Mouse (Mus musculus): ENCODE results near the gene Enpp6. TPM values are rescaled to one million over a fixed set of nuclear protein-coding genes. Genes with fewer than 3 reads are reported as not detected.

Gene Enpp6
- polyA plus RNA-seq, 2 experiments, result 0.49 to 1.7 TPM

DNA sequence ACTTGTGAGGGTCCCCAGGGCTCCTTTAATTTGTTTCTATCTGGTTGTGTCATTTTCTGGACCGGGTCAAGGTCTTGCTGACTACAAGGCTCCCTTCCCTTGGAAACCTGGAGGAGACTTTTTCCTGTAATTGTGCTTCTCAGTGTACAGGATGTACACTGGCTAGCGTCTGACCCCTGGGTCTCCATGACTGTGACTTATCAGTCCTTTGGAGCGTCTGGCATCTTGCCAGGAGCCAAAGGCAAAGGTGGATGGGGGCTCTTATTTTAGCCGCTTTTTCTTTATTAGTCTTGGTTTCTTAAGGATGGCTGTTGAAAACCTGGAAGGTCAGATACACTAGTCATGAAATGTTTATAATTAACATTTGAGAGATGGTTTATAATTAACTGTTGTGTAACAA lies 3.9 kb upstream of the Enpp6 start:
- Histone ChIP-seq H3K9me3 (ENCODE audit: control insufficient read depth, low read length) (no peaks in the 10 kb centered on the region), H3K27me3 (ENCODE audit: control insufficient read depth, insufficient read depth, low read length) (no peaks in the 10 kb centered on the region), H3K4me2 (replicated peaks; ENCODE audit: low read depth, low read length, severe bottlenecking) (no peak overlapping the region), H3K4me3 (replicated peaks; ENCODE audit: low read length) (no peak overlapping the region), H3K36me3 (ENCODE audit: control insufficient read depth, insufficient read depth, low read length) (no peaks in the 10 kb centered on the region), H3K9ac (ENCODE audit: low read depth, low read length, severe bottlenecking) (no peak overlapping the region), H3K4me1 (ENCODE audit: control insufficient read depth, insufficient read depth, low read length) (no peaks in the 10 kb centered on the region), H3K27ac (replicated peaks; ENCODE audit: low read depth, low read length) (no peak overlapping the region)
- no peak for TF ChIP-seq POLR2A (IDR thresholded peaks at IDR 0.05; ENCODE audit: borderline replicate concordance, extremely low read depth, insufficient read depth, insufficient read length)
- DNase-seq (ENCODE audit: low spot score) (no peak), ATAC-seq (ENCODE audit: low FRiP score, low read depth) (no peak)
- WGBS, result 65% methylated on average over 4 of the region's 4 CpGs

GRCm38 (mm10) chr8:46984647-46985046 lies 2.0 kb upstream of the Enpp6 start:
- Histone ChIP-seq H3K4me2 (replicated peaks; ENCODE audit: low read depth, low read length, severe bottlenecking) (no peak overlapping the region), H3K9me3 (ENCODE audit: control insufficient read depth, low read length) (no peaks in the 10 kb centered on the region), H3K27me3 (ENCODE audit: control insufficient read depth, insufficient read depth, low read length) (no peaks in the 10 kb centered on the region), H3K36me3 (ENCODE audit: control insufficient read depth, insufficient read depth, low read length) (no peaks in the 10 kb centered on the region), H3K9ac (ENCODE audit: low read depth, low read length, severe bottlenecking) (no peak overlapping the region), H3K27ac (replicated peaks; ENCODE audit: low read depth, low read length) (no peak overlapping the region), H3K4me1 (ENCODE audit: control insufficient read depth, insufficient read depth, low read length) (no peaks in the 10 kb centered on the region), H3K4me3 (replicated peaks; ENCODE audit: low read length) (no peak overlapping the region)
- WGBS, result 78% methylated on average over 11 of the region's 11 CpGs
- no peak for TF ChIP-seq POLR2A (IDR thresholded peaks at IDR 0.05; ENCODE audit: borderline replicate concordance, extremely low read depth, insufficient read depth, insufficient read length)
- DNase-seq (ENCODE audit: low spot score), result no peak
- ATAC-seq (ENCODE audit: low FRiP score, low read depth), result no peak

- ATAC-seq (ENCODE audit: low FRiP score, low read depth), result no peak
- Histone ChIP-seq H3K27ac (replicated peaks; ENCODE audit: low read depth, low read length) (no peak overlapping the region), H3K4me1 (ENCODE audit: control insufficient read depth, insufficient read depth, low read length) (peaks cover 12% of the 10 kb centered on the region), H3K36me3 (ENCODE audit: control insufficient read depth, insufficient read depth, low read length) (no peaks in the 10 kb centered on the region), H3K4me3 (replicated peaks; ENCODE audit: low read length) (no peak overlapping the region), H3K4me2 (replicated peaks; ENCODE audit: low read depth, low read length, severe bottlenecking) (no peak overlapping the region), H3K9me3 (ENCODE audit: control insufficient read depth, low read length) (no peaks in the 10 kb centered on the region), H3K9ac (ENCODE audit: low read depth, low read length, severe bottlenecking) (no peak overlapping the region), H3K27me3 (ENCODE audit: control insufficient read depth, insufficient read depth, low read length) (no peaks in the 10 kb centered on the region)
- DNase-seq (ENCODE audit: low spot score), result no peak
- no peak for TF ChIP-seq POLR2A (IDR thresholded peaks at IDR 0.05; ENCODE audit: borderline replicate concordance, extremely low read depth, insufficient read depth, insufficient read length)
- WGBS, result 60% methylated on average over 6 of the region's 6 CpGs
Measured at GRCm38 (mm10) chr8:46988366-46988765, 1.7 kb downstream of the Enpp6 start.

GRCm38 (mm10) chr8:46991081-46991480 lies 4.4 kb downstream of the Enpp6 start:
- DNase-seq (ENCODE audit: low spot score), result no peak
- Histone ChIP-seq H3K27ac (replicated peaks; ENCODE audit: low read depth, low read length) (no peak overlapping the region), H3K9ac (ENCODE audit: low read depth, low read length, severe bottlenecking) (no peak overlapping the region), H3K27me3 (ENCODE audit: control insufficient read depth, insufficient read depth, low read length) (no peaks in the 10 kb centered on the region), H3K9me3 (ENCODE audit: control insufficient read depth, low read length) (no peaks in the 10 kb centered on the region), H3K36me3 (ENCODE audit: control insufficient read depth, insufficient read depth, low read length) (no peaks in the 10 kb centered on the region), H3K4me1 (ENCODE audit: control insufficient read depth, insufficient read depth, low read length) (peaks cover 15% of the 10 kb centered on the region), H3K4me2 (replicated peaks; ENCODE audit: low read depth, low read length, severe bottlenecking) (no peak overlapping the region), H3K4me3 (replicated peaks; ENCODE audit: low read length) (no peak overlapping the region)
- WGBS, result 49% methylated on average over 5 of the region's 5 CpGs
- TF ChIP-seq POLR2A (IDR thresholded peaks at IDR 0.05; ENCODE audit: borderline replicate concordance, extremely low read depth, insufficient read depth, insufficient read length), result no peak
- ATAC-seq (ENCODE audit: low FRiP score, low read depth), result no peak

- no peak overlapping the region for H3K4me2 ChIP-seq (replicated peaks; ENCODE audit: low read depth, low read length, severe bottlenecking)
- ATAC-seq (ENCODE audit: low FRiP score, low read depth) (no peak), DNase-seq (ENCODE audit: low spot score) (no peak)
- H3K27ac ChIP-seq (replicated peaks; ENCODE audit: low read depth, low read length), result no peak overlapping the region
- no peak overlapping the region for H3K4me3 ChIP-seq (replicated peaks; ENCODE audit: low read length)
- no peak overlapping the region for H3K9ac ChIP-seq (ENCODE audit: low read depth, low read length, severe bottlenecking)
- peaks cover 20% of the 10 kb centered on the region for H3K4me1 ChIP-seq (ENCODE audit: control insufficient read depth, insufficient read depth, low read length)
- no peaks in the 10 kb centered on the region for H3K27me3 ChIP-seq (ENCODE audit: control insufficient read depth, insufficient read depth, low read length)
- H3K36me3 ChIP-seq (ENCODE audit: control insufficient read depth, insufficient read depth, low read length), result no peaks in the 10 kb centered on the region
- H3K9me3 ChIP-seq (ENCODE audit: control insufficient read depth, low read length), result no peaks in the 10 kb centered on the region
- no peak for TF ChIP-seq POLR2A (IDR thresholded peaks at IDR 0.05; ENCODE audit: borderline replicate concordance, extremely low read depth, insufficient read depth, insufficient read length)
- WGBS, result 91% methylated on average over 9 of the region's 9 CpGs
Measured at GRCm38 (mm10) chr8:46992579-46992978, 5.9 kb downstream of the Enpp6 start.
